Mouse (Mus musculus) kidney, embryonic 15.5 days (tissue): ENCODE measurements at regions not wholly inside any gene's neighbourhood (a gene's known extent, or its start where the extent isn't known, plus 50 kb on each side); places are given as distances from the start of the nearest gene placed in this dataset.
A peak's percentile ranks its signal among the peaks of the same experiment; 100 is the strongest.
"Not testable (repeated sequence)": the region's sequence is repeated elsewhere in the genome, so short reads cannot be mapped to it uniquely, and the experiment has no call there.

Experiments
- ATAC-seq: fragments of 200-750 bp; cut with Nextera tagmentation; replicated peaks from 2 replicates; pipeline ENCODE4 v1.8.0; 2017; ENCODE audit warnings: moderate TSS enrichment; ENCODE audit not compliant: low FRiP score
- H3K27ac ChIP-seq: fragments of 300-500 bp; sonication (generic); 2 replicates; pipeline ENCODE4 v1.5.1; 2015; ENCODE audit warnings: mild to moderate bottlenecking, inconsistent platforms
- H3K27me3 ChIP-seq: fragments of 300-500 bp; sonication (generic); 2 replicates; pipeline ENCODE4 v1.6.1; 2015; ENCODE audit warnings: inconsistent platforms
- H3K36me3 ChIP-seq: fragments of 300-500 bp; sonication (generic); 2 replicates; pipeline ENCODE4 v1.6.1; 2015; ENCODE audit warnings: inconsistent platforms
- H3K4me1 ChIP-seq: fragments of 300-500 bp; sonication (generic); 2 replicates; pipeline ENCODE4 v1.6.1; 2015; ENCODE audit warnings: inconsistent platforms
- H3K4me2 ChIP-seq: fragments of 300-500 bp; sonication (generic); 2 replicates; pipeline ENCODE4 v1.6.1; 2015; ENCODE audit warnings: moderate library complexity, mild to moderate bottlenecking, inconsistent platforms
- H3K4me3 ChIP-seq: fragments of 300-500 bp; sonication (generic); replicated peaks from 2 replicates; pipeline ENCODE4 v1.5.1; 2015; ENCODE audit warnings: mild to moderate bottlenecking, inconsistent platforms
- H3K9ac ChIP-seq: fragments of 300-500 bp; sonication (generic); 2 replicates; pipeline ENCODE4 v1.6.1; 2015; ENCODE audit warnings: mild to moderate bottlenecking, inconsistent platforms
- H3K9me3 ChIP-seq: fragments of 300-500 bp; sonication (generic); replicated peaks from 2 replicates; pipeline ENCODE4 v1.6.1; 2016; ENCODE audit warnings: inconsistent platforms
- WGBS: fragments of 180-500 bp; shearing (Covaris S2); methylation state at CpG from one replicate; pipeline ENCODE4 v1.1.7; 2015; ENCODE audit warnings: mixed read lengths; 5-methylcytosine and 5-hydroxymethylcytosine counted together

DNA sequence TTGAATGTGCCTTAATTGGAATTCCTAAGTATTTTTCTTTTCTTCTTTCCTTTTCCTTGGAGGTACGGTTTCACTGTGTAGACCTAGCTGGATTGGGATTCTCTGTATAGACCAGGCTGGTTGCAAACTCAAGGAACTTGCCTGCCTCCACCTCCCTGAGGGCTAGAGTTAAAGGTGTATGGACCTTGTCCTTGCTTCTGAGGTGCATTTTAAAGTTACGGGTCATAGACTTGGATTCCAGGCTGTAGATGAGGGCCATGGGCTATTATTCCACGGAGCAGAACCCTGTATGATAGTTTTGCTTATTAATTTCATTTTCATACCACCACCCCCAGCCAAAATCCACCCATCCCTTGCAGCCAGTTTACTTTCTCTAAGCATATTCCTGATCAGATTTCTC is 50.7 kb upstream of the Wdr26 start:
- Histone ChIP-seq H3K27me3 (no peaks in the 10 kb centered on the region), H3K4me1 (peaks cover 23% of the 10 kb centered on the region), H3K27ac (no peak overlapping the region), H3K9ac (no peak overlapping the region), H3K4me2 (no peak overlapping the region), H3K9me3 (no peaks in the 10 kb centered on the region), H3K4me3 (no peak overlapping the region), H3K36me3 (no peaks in the 10 kb centered on the region)
- WGBS = 87% methylated on average over 3 of the region's 3 CpGs
- ATAC-seq = no peak

- Histone ChIP-seq H3K9ac (no peak overlapping the region), H3K4me1 (peaks cover 16% of the 10 kb centered on the region)
- 86% methylated on average over 10 of the region's 10 CpGs for WGBS
These were observed 51.4 kb upstream of the Wdr26 start for GRCm38 (mm10) chr1:181263216-181263615.

DNA sequence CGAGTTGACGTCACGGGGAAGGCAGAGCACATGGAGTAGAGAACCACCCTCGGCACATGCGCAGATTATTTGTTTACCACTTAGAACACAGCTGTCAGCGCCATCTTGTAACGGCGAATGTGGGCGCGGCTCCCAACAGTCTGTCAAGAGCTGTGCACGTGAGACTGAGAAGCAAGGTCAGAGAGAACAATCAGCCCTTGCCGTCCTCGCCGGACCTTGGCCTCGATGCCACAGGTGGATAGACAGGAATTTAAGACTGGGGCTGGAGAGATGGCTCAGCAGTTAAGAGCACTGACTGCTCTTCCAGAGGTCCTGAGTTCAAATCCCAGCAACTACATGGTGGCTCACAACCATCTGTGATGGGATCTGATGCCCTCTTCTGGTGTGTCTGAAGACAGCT is 58.7 kb upstream of the Wdr26 start:
- not testable (repeated sequence) for H3K9ac ChIP-seq, H3K27me3 ChIP-seq, ATAC-seq, H3K9me3 ChIP-seq, H3K4me3 ChIP-seq, H3K4me2 ChIP-seq, H3K36me3 ChIP-seq, H3K27ac ChIP-seq
- 96% methylated on average over 12 of the region's 15 CpGs for WGBS
- H3K4me1 ChIP-seq = peaks cover 16% of the 10 kb centered on the region

More at GRCm38 (mm10) chr1:181263216-181263615, 51.4 kb upstream of the Wdr26 start:
- ATAC-seq = no peak
- H3K27me3 ChIP-seq = no peaks in the 10 kb centered on the region
- no peak overlapping the region for H3K4me2 ChIP-seq
- H3K9me3 ChIP-seq = no peaks in the 10 kb centered on the region
- H3K36me3 ChIP-seq = no peaks in the 10 kb centered on the region
- H3K27ac ChIP-seq = no peak overlapping the region
- H3K4me3 ChIP-seq = no peak overlapping the region

DNA sequence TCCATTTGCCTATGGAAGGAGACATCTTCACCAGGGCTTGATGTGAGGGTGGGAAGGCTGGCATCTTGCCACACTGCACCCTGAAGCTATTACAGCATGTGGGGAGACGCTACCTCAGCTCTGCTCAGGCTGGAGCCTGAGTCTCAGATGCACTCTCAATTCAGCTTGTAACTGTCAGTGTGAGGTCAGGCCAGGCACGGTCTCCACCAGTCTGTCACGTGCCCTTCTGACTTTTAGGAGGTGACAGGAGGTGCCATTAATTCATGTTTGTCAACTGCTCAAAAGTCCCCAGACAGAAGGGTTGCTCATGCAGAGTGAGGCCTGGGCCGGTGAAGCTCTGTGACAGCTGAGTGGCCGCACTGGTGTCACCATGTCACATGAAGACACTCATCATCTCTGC is 59.4 kb upstream of the Wdr26 start:
- H3K36me3 ChIP-seq = no peaks in the 10 kb centered on the region
- ATAC-seq = no peak
- 80% methylated on average over 5 of the region's 5 CpGs for WGBS

DNA sequence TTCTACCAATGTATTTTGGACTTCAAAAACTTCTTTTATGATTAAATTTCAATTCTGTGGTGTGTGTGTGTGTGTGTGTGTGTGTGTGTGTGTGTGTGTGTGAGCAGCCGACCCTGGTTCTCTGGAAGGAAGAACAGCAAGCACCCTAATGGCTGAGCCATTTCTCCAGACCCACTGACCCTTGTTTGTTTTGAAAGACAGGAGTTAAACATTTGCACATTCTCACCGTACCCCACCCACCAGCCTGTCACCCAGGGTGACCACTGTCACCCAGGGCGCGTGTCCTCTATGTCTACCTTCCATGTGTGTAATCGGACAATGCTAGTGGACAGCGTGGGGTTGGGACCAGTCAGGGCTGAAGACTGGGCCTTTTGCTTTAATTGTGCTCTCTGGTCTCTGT is 60.0 kb upstream of the Wdr26 start:
- Histone ChIP-seq H3K9me3 (no peaks in the 10 kb centered on the region), H3K9ac (no peak overlapping the region), H3K27me3 (no peaks in the 10 kb centered on the region), H3K4me2 (no peak overlapping the region), H3K4me3 (no peak overlapping the region), H3K36me3 (no peaks in the 10 kb centered on the region), H3K27ac (no peak overlapping the region), H3K4me1 (peaks cover 16% of the 10 kb centered on the region)
- no peak; the same call in 1 of the 2 replicates for ATAC-seq
- WGBS = 80% methylated on average over 6 of the region's 6 CpGs

More for the DNA sequence above, 59.4 kb upstream of the Wdr26 start:
- Histone ChIP-seq H3K9me3 (no peaks in the 10 kb centered on the region), H3K4me1 (peaks cover 16% of the 10 kb centered on the region), H3K4me2 (no peak overlapping the region), H3K27ac (no peak overlapping the region), H3K27me3 (no peaks in the 10 kb centered on the region), H3K9ac (no peak overlapping the region), H3K4me3 (no peak overlapping the region)

DNA sequence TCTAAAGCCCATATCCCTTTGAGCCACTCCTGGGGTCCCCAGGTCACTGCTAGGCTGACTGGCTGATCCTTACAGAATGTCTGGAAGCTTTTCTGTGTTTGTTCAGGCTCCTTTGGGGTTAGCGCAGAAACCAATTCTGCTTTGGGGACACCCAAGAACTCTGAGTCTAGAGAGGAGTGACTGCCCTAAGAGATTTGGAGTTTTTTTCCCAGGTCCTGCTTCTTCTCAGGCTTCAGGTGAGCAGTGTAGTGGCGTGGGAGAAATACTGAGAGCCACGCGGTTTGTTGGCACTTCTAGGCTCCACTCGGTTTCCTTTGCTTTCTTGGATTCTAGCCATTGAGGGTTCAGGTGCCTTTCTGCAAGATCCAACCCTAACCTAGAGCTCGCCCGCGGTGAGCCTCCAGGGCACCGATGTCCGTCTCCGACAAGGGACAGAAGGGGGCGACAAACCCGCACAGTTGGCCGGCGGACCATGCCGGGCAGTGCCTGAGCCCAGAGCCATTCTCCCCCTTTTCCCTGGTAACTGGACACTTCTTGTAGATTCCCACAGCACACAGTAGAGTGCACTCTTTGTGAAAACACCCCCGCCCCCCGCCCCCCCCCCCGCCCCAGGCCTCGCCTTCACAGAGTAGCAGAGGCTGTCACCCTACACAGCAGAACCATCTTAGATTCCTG is 61.0 kb upstream of the Wdr26 start:
- H3K9ac ChIP-seq = no peak overlapping the region
- ATAC-seq = peak; percentile 96
- no peaks in the 10 kb centered on the region for H3K27me3 ChIP-seq
- H3K27ac ChIP-seq = peak overlapping the region; percentile 48; the same call in 1 of the 2 replicates
- H3K9me3 ChIP-seq = no peaks in the 10 kb centered on the region
- peaks cover 16% of the 10 kb centered on the region for H3K4me1 ChIP-seq
- no peak overlapping the region for H3K4me3 ChIP-seq
- WGBS = 6% methylated on average over 20 of the region's 20 CpGs
- H3K4me2 ChIP-seq = peak overlapping the region; percentile 36; the same call in 1 of the 2 replicates
- no peaks in the 10 kb centered on the region for H3K36me3 ChIP-seq

- no peak overlapping the region for H3K4me2 ChIP-seq
- ATAC-seq = peak; percentile 57
- 30% methylated on average over 7 of the region's 10 CpGs for whole genome bisulfite sequencing
These were observed 61.9 kb upstream of the Wdr26 start for GRCm38 (mm10) chr1:181273540-181274204.

DNA sequence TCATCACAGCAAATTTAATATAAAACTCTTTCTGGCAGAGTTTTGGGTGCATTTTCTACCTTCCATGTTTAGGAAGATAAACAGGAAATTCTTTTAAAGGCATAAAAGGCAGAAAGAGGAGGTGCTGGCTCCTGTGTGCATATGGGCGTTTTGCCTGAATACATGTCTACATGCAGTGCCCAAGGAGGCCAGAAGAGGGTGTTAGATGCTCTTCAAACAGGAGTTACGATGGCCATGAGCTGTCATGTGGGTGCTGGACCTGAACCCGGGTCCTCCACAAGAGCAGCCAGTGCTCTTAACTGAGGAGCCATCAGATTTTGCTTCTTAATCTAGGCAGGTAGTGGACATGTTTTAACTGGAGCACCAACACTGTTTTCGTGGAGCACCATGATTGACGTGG is 69.0 kb upstream of the Wdr26 start:
- Histone ChIP-seq H3K9me3 (no peaks in the 10 kb centered on the region), H3K27ac (no peak overlapping the region), H3K4me1 (no peaks in the 10 kb centered on the region), H3K9ac (no peak overlapping the region), H3K4me2 (no peak overlapping the region), H3K36me3 (no peaks in the 10 kb centered on the region), H3K4me3 (no peak overlapping the region), H3K27me3 (no peaks in the 10 kb centered on the region)
- 82% methylated on average over 5 of the region's 5 CpGs for WGBS
- no peak for ATAC-seq

More at GRCm38 (mm10) chr1:181273540-181274204, 61.9 kb upstream of the Wdr26 start:
- no peaks in the 10 kb centered on the region for H3K27me3 ChIP-seq
- H3K4me1 ChIP-seq = peaks cover 16% of the 10 kb centered on the region
- H3K9me3 ChIP-seq = no peaks in the 10 kb centered on the region
- H3K9ac ChIP-seq = no peak overlapping the region
- H3K36me3 ChIP-seq = no peaks in the 10 kb centered on the region
- 0 out of 2 replicates have a peak overlapping the region, but pooled peaks have one; percentile 48 for H3K27ac ChIP-seq
- no peak overlapping the region for H3K4me3 ChIP-seq

DNA sequence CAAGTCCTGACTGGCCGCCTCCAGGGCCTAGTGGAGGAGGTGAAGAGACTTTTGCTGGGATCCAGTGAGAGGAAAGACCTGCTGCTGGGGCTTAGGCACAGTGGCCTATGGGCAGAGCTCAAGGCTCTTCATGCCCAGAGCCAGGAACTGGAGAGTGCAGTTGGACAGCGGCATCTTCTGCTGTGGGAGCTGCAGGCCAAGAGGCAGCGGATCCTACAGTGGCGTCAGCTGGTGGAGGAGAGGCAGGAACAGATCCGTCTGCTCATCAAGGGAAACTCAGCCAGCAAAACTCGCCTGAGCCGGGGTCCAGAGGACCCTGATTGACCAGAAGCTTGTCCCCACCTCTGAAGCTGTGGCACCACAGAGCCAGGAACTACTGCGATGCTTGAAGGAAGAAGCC is 69.4 kb upstream of the Cnih3 start:
- H3K9ac ChIP-seq, ATAC-seq, H3K4me3 ChIP-seq, H3K4me2 ChIP-seq, H3K4me1 ChIP-seq, H3K36me3 ChIP-seq, H3K27ac ChIP-seq, H3K27me3 ChIP-seq, H3K9me3 ChIP-seq: not testable (repeated sequence)
- 90% methylated on average over 8 of the region's 8 CpGs for WGBS

DNA sequence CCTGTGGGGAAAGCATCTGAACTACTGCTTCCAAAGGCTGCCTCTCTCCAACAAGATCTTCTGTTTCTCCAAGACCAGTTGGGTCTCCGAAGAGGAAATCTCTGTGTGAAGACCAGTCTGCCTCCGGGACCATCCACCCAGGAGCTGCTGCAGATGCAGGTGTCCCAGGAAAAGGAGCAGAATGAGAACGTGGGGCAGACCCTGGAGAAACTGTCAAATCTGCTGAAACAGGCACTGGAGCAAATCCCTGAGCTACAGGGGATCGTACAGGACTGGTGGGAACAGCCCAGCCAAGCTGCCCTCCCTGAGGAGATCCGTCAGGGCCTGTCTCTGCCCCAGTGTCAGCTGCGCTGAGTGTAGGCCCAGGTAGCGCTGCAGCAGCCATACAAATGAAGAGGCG is 68.9 kb upstream of the Cnih3 start:
- not testable (repeated sequence) for H3K4me3 ChIP-seq, H3K9me3 ChIP-seq, H3K27ac ChIP-seq, H3K9ac ChIP-seq, H3K4me1 ChIP-seq, ATAC-seq, H3K27me3 ChIP-seq, H3K36me3 ChIP-seq, H3K4me2 ChIP-seq
- WGBS = 88% methylated on average over 8 of the region's 8 CpGs

GRCm38 (mm10) chr1:181284301-181285197 is 67.9 kb upstream of the Cnih3 start:
- WGBS = 83% methylated on average over 10 of the region's 10 CpGs
- H3K4me3 ChIP-seq = no peak overlapping the region
- no peak for ATAC-seq
- no peaks in the 10 kb centered on the region for H3K9me3 ChIP-seq
- no peak overlapping the region for H3K9ac ChIP-seq
- H3K27me3 ChIP-seq = no peaks in the 10 kb centered on the region
- H3K27ac ChIP-seq = peak overlapping the region; percentile 27; the same call in 1 of the 2 replicates
- H3K4me2 ChIP-seq = no peak overlapping the region
- H3K4me1 ChIP-seq = no peaks in the 10 kb centered on the region
- H3K36me3 ChIP-seq = no peaks in the 10 kb centered on the region

DNA sequence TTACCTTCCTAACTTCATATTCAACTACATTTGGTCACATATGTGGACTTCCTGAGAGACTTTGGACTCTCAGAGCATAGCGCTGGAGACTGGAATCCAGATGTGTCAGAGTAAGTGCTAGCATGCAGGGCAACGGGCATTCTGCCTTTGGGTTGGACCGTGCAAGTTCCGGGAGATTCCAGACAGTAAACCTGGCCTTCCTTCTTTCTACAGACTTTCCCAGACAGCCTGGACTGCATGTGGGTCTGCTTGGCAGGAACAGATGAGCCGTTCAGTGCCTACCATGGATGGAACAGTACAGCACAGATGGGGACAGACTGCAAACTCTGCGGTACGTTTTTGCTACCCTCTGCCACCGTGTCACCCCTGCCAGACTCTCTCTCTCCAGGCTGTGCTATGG is 66.8 kb upstream of the Cnih3 start:
- Histone ChIP-seq H3K9me3 (no peaks in the 10 kb centered on the region), H3K4me2 (no peak overlapping the region), H3K36me3 (no peaks in the 10 kb centered on the region), H3K27me3 (no peaks in the 10 kb centered on the region), H3K27ac (0 out of 2 replicates have a peak overlapping the region, but pooled peaks have one; percentile 32), H3K4me1 (no peaks in the 10 kb centered on the region), H3K9ac (no peak overlapping the region), H3K4me3 (no peak overlapping the region)
- ATAC-seq = no peak
- 87% methylated on average over 8 of the region's 8 CpGs for WGBS
